Mouse (Mus musculus): ENCODE results near the gene Serpinc1. TPM values are rescaled to one million over a fixed set of nuclear protein-coding genes. Genes with fewer than 3 reads are reported as not detected.
"Not testable (repeated sequence)": the region's sequence is repeated elsewhere in the genome, so short reads cannot be mapped to it uniquely, and the experiment has no call there.

Gene Serpinc1
- polyA plus RNA-seq, 1 experiment, result not detected

DNA sequence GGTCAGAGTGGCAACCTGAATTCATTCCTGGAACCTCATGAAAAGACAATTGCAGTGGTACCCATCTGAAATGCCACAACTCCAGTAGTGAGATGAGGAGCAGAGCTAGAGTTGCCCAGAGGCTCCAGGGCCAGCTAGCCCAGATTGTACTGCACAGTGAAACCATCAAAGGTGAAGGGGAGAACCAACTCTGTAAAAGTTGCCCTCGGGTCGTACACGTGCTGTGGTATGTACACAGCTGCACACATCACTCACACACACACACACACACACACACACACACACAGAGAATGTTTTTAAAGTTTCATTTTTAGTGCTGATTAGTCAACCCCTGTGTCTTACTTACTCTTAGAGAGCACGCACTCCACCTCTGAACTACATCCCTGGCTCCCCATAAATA lies 3.0 kb downstream of the Serpinc1 start:
- TF ChIP-seq POLR2A (IDR thresholded peaks at IDR 0.05; ENCODE audit: insufficient read depth, low read depth, low read length), result no peak
- no peak for TF ChIP-seq CTCF (IDR thresholded peaks at IDR 0.05; ENCODE audit: insufficient read depth, low read depth, low read length)
- H3K27ac ChIP-seq (ENCODE audit: insufficient read depth, low read depth, low read length), result no peak overlapping the region
- WGBS, result 93% methylated on average over 4 of the region's 4 CpGs
- no peaks in the 10 kb centered on the region for H3K4me1 ChIP-seq (ENCODE audit: control insufficient read depth, insufficient read depth, low read length)
- no peak overlapping the region for H3K4me3 ChIP-seq (ENCODE audit: insufficient read depth, low read depth, low read length)

DNA sequence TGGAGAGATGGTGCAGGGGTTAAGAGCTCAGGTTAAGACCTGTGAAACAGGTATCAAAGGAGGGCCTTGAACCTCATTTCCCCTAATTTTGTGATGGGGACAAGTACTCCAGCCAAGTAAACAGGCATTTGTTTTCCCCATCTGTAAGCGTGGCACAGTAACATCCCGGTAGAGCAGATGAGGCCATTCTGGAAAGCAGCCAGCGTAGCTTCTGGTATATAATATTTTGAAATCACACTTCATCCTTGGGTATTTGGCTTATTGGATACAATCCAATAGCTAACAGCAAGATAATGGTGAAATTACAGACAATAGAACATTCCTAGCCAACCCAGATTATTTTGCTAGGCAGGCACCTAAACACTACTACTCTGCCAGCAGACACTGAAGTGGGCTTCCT lies 4.5 kb downstream of the Serpinc1 start:
- Histone ChIP-seq H3K27ac (ENCODE audit: insufficient read depth, low read depth, low read length) (no peak overlapping the region), H3K4me1 (ENCODE audit: control insufficient read depth, insufficient read depth, low read length) (no peaks in the 10 kb centered on the region), H3K4me3 (ENCODE audit: insufficient read depth, low read depth, low read length) (no peak overlapping the region)
- TF ChIP-seq CTCF (IDR thresholded peaks at IDR 0.05; ENCODE audit: insufficient read depth, low read depth, low read length) (no peak), POLR2A (IDR thresholded peaks at IDR 0.05; ENCODE audit: insufficient read depth, low read depth, low read length) (no peak)
- WGBS, result 66% methylated on average over 3 of the region's 3 CpGs

DNA sequence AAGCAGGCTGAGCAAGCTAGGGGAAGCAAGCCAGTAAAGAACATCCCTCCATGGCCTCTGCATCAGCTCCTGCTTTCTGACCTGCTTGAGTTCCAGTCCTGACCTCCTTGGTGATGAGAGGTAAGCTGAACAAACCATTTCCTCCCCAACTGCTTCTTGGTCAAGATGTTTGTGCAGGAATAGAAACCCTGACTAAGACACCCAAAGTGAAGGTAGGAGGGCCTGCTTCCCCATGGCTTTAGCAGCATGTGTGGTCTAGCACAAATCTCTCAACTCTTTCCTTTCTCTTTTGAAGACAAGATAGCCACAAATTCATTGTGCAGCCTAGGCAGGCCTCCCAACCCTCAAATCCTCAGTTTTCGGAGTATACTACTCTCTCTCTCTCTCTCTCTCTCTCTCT lies 6.3 kb downstream of the Serpinc1 start:
- H3K4me3 ChIP-seq (ENCODE audit: insufficient read depth, low read depth, low read length); H3K27ac ChIP-seq (ENCODE audit: insufficient read depth, low read depth, low read length); H3K4me1 ChIP-seq (ENCODE audit: control insufficient read depth, insufficient read depth, low read length): not testable (repeated sequence)
- WGBS, result 84% methylated on average over 1 of the region's 1 CpGs

DNA sequence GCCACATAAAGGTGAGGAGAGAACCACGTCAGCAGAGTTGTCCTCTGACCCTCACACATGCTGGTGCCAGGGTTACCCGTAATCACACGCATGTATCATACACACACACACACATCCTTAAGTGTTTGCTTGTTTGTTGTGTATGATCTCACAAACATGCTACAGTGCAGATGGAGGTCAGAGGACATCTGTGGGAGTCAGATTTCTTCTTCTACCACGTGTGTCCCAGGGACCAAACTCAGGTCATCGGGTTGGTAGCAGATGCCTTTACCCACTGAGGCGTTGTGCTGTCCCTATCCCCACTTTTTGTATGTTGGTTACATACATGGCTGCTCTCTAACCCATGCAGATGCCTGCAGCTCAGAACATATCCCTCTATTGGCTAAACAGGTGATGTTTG lies 7.1 kb downstream of the Serpinc1 start:
- H3K4me1 ChIP-seq (ENCODE audit: control insufficient read depth, insufficient read depth, low read length), result no peaks in the 10 kb centered on the region
- no peak overlapping the region for H3K27ac ChIP-seq (ENCODE audit: insufficient read depth, low read depth, low read length)
- H3K4me3 ChIP-seq (ENCODE audit: insufficient read depth, low read depth, low read length), result no peak overlapping the region
- 92% methylated on average over 6 of the region's 6 CpGs for WGBS
- TF ChIP-seq CTCF (IDR thresholded peaks at IDR 0.05; ENCODE audit: insufficient read depth, low read depth, low read length) (no peak), POLR2A (IDR thresholded peaks at IDR 0.05; ENCODE audit: insufficient read depth, low read depth, low read length) (no peak)

DNA sequence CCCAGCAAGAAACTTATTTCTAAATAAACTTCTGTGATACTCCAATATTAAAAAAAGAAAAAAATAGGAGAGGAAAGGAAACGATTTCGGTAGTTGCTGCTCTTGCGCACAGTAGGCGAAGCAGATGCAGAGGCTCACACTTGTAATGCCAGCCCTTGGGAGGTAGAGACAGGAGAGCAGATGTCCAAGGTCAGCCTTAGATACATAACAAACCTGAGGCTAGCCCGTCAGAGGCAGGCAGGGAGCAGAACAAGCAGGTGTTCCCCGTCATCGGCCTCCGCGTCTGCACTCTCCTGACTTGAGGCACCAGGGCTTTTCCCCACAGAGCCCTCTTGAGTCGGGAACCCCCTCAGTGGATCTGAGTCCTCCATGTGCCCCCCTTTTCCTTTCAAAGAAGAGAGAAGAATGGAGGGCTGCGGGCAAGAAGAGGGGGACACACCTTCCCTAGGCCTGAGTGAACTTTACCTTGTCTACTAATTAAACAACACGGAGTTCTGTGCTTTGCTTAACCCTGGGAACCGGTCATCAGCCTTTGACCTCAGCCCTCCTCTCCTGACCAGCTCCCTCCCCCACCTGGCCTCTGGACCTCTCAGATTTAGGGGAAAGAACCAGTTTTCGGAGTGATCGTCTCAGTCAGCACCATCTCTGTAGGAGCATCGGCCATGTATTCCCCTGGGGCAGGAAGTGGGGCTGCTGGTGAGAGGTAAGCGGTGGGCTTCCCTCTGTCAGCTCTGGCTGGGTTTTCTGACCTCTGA lies 8.7 kb downstream of the Serpinc1 start:
- no peak overlapping the region for H3K4me3 ChIP-seq (ENCODE audit: insufficient read depth, low read depth, low read length)
- H3K4me1 ChIP-seq (ENCODE audit: control insufficient read depth, insufficient read depth, low read length), result no peaks in the 10 kb centered on the region
- no peak for TF ChIP-seq CTCF (IDR thresholded peaks at IDR 0.05; ENCODE audit: insufficient read depth, low read depth, low read length)
- TF ChIP-seq POLR2A (IDR thresholded peaks at IDR 0.05; ENCODE audit: insufficient read depth, low read depth, low read length), result no peak
- H3K27ac ChIP-seq (ENCODE audit: insufficient read depth, low read depth, low read length), result no peak overlapping the region
- WGBS, result 90% methylated on average over 17 of the region's 17 CpGs

DNA sequence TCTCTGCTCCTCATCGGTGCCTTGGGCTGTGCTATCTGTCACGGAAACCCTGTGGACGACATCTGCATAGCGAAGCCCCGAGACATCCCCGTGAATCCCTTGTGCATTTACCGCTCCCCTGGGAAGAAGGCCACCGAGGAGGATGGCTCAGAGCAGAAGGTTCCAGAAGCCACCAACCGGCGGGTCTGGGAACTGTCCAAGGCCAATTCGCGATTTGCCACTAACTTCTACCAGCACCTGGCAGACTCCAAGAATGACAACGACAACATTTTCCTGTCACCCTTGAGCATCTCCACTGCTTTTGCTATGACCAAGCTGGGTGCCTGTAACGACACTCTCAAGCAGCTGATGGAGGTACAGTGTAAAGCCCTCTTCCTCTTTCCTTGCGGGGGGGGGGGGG lies 11.0 kb downstream of the Serpinc1 start:
- H3K27ac ChIP-seq (ENCODE audit: insufficient read depth, low read depth, low read length), result no peak overlapping the region
- H3K4me1 ChIP-seq (ENCODE audit: control insufficient read depth, insufficient read depth, low read length), result no peaks in the 10 kb centered on the region
- WGBS, result 90% methylated on average over 15 of the region's 15 CpGs
- H3K4me3 ChIP-seq (ENCODE audit: insufficient read depth, low read depth, low read length), result no peak overlapping the region
- TF ChIP-seq CTCF (IDR thresholded peaks at IDR 0.05; ENCODE audit: insufficient read depth, low read depth, low read length), result no peak
- TF ChIP-seq POLR2A (IDR thresholded peaks at IDR 0.05; ENCODE audit: insufficient read depth, low read depth, low read length), result no peak

DNA sequence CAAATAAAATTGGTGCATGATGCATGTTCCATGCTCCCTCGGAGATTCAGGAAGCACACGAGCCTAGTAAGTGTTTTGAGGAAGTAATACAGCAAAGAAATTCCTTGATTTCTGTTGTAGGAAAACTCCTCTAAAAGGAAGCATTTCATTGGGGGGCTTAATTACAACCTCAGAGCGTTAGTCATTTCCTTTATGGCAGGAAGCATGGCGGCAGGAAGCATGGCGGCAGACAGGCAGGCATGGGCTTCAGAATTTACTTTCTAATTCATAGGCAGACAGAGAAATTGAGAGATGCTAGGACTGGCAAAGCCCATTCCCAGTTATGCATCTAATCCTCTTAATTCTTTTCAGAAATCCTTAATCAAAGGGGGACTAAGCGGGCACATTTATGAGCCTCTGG lies 15.5 kb downstream of the Serpinc1 start:
- WGBS, result 74% methylated on average over 6 of the region's 6 CpGs
- no peak overlapping the region for H3K4me3 ChIP-seq (ENCODE audit: insufficient read depth, low read depth, low read length)
- H3K27ac ChIP-seq (ENCODE audit: insufficient read depth, low read depth, low read length), result no peak overlapping the region
- TF ChIP-seq POLR2A (IDR thresholded peaks at IDR 0.05; ENCODE audit: insufficient read depth, low read depth, low read length), result no peak
- TF ChIP-seq CTCF (IDR thresholded peaks at IDR 0.05; ENCODE audit: insufficient read depth, low read depth, low read length), result no peak
- no peaks in the 10 kb centered on the region for H3K4me1 ChIP-seq (ENCODE audit: control insufficient read depth, insufficient read depth, low read length)

DNA sequence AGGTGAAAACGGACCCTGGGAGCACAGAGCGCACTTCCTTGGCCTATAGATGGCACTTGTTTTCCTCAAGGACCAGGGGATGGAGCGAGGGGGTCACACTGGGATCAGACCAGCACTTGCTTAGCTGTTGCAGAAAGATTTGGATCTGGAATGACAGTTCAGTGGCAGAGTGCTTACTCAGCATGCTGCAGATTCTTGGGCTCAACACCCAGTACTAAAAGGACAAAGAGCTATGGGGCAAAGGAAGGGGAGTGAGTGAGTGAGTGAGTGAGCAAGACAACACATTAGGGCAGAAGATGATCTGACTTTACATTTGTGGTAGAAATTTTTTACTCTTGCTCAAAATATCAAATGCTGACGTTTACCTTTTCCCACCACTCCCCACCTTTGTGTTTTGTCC lies 26.6 kb downstream of the Serpinc1 start:
- Histone ChIP-seq H3K4me3 (ENCODE audit: insufficient read depth, low read depth, low read length) (no peak overlapping the region), H3K4me1 (ENCODE audit: control insufficient read depth, insufficient read depth, low read length) (peaks cover 2% of the 10 kb centered on the region; the same call in 1 of the 2 replicates), H3K27ac (ENCODE audit: insufficient read depth, low read depth, low read length) (no peak overlapping the region)
- no peak for TF ChIP-seq CTCF (IDR thresholded peaks at IDR 0.05; ENCODE audit: insufficient read depth, low read depth, low read length)
- no peak for TF ChIP-seq POLR2A (IDR thresholded peaks at IDR 0.05; ENCODE audit: insufficient read depth, low read depth, low read length)
- WGBS, result 87% methylated on average over 4 of the region's 4 CpGs

DNA sequence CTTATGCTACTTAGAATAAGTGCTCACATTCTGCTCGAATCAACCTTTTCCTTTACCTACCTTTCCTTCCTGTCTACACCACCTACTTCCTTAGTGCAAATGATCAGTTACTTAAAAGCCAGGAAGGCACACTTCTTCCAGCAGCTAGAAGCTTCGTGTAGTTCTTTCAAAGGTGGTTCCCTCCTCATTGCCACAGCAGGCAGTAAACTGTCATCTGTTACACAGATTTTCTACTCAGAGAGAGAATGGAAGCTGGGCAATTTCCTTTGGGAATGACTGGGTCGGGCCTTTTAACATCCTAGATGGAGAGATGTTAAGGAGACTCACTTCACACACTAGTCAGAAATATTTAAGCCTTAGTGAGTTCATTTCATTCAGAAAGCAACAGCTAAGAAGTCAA lies 27.1 kb downstream of the Serpinc1 start:
- TF ChIP-seq CTCF (IDR thresholded peaks at IDR 0.05; ENCODE audit: insufficient read depth, low read depth, low read length), result no peak
- TF ChIP-seq POLR2A (IDR thresholded peaks at IDR 0.05; ENCODE audit: insufficient read depth, low read depth, low read length), result no peak
- no peak overlapping the region for H3K4me3 ChIP-seq (ENCODE audit: insufficient read depth, low read depth, low read length)
- WGBS, result 74% methylated on average over 3 of the region's 3 CpGs
- H3K27ac ChIP-seq (ENCODE audit: insufficient read depth, low read depth, low read length), result no peak overlapping the region
- peaks cover 2% of the 10 kb centered on the region; the same call in 1 of the 2 replicates for H3K4me1 ChIP-seq (ENCODE audit: control insufficient read depth, insufficient read depth, low read length)

DNA sequence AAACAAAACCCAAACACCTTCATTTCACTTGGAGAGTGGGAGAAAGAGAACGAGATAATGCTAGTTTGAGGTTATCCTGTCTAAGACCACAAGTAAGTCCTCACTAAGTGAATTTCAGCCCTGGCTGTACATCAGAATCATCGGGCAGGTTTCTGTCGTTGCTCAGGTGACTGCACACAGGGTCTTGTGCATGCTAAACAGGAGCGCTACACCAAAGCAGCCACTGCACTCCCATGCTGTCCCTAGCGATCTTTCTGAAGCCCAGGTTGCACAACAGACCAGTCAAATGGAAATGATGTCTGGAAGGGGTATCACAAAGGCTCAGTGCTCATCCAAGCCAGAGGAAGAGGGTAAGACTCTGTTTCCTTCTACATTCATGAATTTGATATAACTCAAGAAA lies 28.1 kb downstream of the Serpinc1 start:
- no peak for TF ChIP-seq POLR2A (IDR thresholded peaks at IDR 0.05; ENCODE audit: insufficient read depth, low read depth, low read length)
- no peak for TF ChIP-seq CTCF (IDR thresholded peaks at IDR 0.05; ENCODE audit: insufficient read depth, low read depth, low read length)

More for the DNA sequence above, 28.1 kb downstream of the Serpinc1 start:
- 84% methylated on average over 5 of the region's 5 CpGs for WGBS
- Histone ChIP-seq H3K4me3 (ENCODE audit: insufficient read depth, low read depth, low read length) (no peak overlapping the region), H3K27ac (ENCODE audit: insufficient read depth, low read depth, low read length) (no peak overlapping the region), H3K4me1 (ENCODE audit: control insufficient read depth, insufficient read depth, low read length) (peaks cover 2% of the 10 kb centered on the region; the same call in 1 of the 2 replicates)
